Mouse (Mus musculus) MEL (cell line): Measurements from ENCODE around the gene Atp5d. TPM values are rescaled to one million over a fixed set of nuclear protein-coding genes. Genes with fewer than 3 reads are reported as not detected.

Experiments
- DNase-seq: peaks from one replicate; pipeline ENCODE4 v3.0.0; 2011; ENCODE audit warnings: low read depth, low spot score
- H3K27ac ChIP-seq: 2 replicates; pipeline ENCODE4 v1.5.1; 2012; ENCODE audit warnings: low read depth, mild to moderate bottlenecking, control low read depth, low read length, moderate library complexity; ENCODE audit not compliant: control insufficient read depth
- H3K27me3 ChIP-seq, 2 experiments: fragments of 150-350 bp in 1 of 2; sonication (generic) in 1 of 2; 2 replicates each; pipeline ENCODE4 v1.6.1; 2012; ENCODE audit warnings: low read length in 2 of 2, mild to moderate bottlenecking in 2 of 2, improper control_type of control experiment in 1 of 2, moderate library complexity in 1 of 2; ENCODE audit not compliant: insufficient read depth in 2 of 2, control insufficient read depth in 1 of 2
- H3K36me3 ChIP-seq, 2 experiments: 2 replicates each; pipeline ENCODE4 v1.6.1; 2012 to 2014; ENCODE audit warnings: low read length in 2 of 2, improper control_type of control experiment in 1 of 2, inconsistent platforms in 1 of 2, mild to moderate bottlenecking in 1 of 2; ENCODE audit not compliant: insufficient read depth in 2 of 2, control insufficient read depth in 1 of 2
- H3K4me1 ChIP-seq, 2 experiments: fragments of 150-350 bp in 1 of 2; sonication (generic) in 1 of 2; 2 replicates each; pipeline ENCODE4 v1.6.1; 2012; ENCODE audit warnings: low read length in 2 of 2, improper control_type of control experiment in 1 of 2, mild to moderate bottlenecking in 1 of 2; ENCODE audit not compliant: insufficient read depth in 2 of 2, control insufficient read depth in 1 of 2
- H3K4me3 ChIP-seq, 2 experiments: fragments of 150-350 bp in 1 of 2; sonication (generic) in 1 of 2; 2 replicates each; pipeline ENCODE4 v1.5.1; 2012; ENCODE audit warnings: low read depth in 2 of 2, low read length in 2 of 2, mild to moderate bottlenecking in 2 of 2, moderate library complexity in 2 of 2, control low read depth in 1 of 2, improper control_type of control experiment in 1 of 2; ENCODE audit not compliant: control insufficient read depth in 1 of 2, insufficient read depth in 1 of 2
- H3K79me2 ChIP-seq: 2 replicates; pipeline ENCODE4 v1.6.1; 2012; ENCODE audit warnings: mild to moderate bottlenecking, low read length, moderate library complexity; ENCODE audit not compliant: control insufficient read depth, poor library complexity, insufficient read depth
- H3K9ac ChIP-seq: 2 replicates; pipeline ENCODE4 v1.6.1; 2012; ENCODE audit warnings: low read depth, mild to moderate bottlenecking, control low read depth, low read length, moderate library complexity; ENCODE audit not compliant: control insufficient read depth, poor library complexity, severe bottlenecking
- H3K9me3 ChIP-seq: fragments of 150-350 bp; sonication (generic); replicated peaks from 2 replicates; pipeline ENCODE4 v1.6.1; 2012; ENCODE audit warnings: mild to moderate bottlenecking, low read length, improper control_type of control experiment, moderate library complexity; ENCODE audit not compliant: insufficient read depth
- BHLHE40 ChIP-seq: IDR thresholded peaks from 2 replicates; pipeline ENCODE4 v1.6.1; 2012; ENCODE audit warnings: low read depth, mild to moderate bottlenecking, inconsistent platforms, low read length, improper control_type of control experiment, borderline replicate concordance
- E2F4 ChIP-seq: IDR thresholded peaks from 2 replicates; pipeline ENCODE4 v1.6.1; 2011; ENCODE audit warnings: low read depth, low read length, improper control_type of control experiment, borderline replicate concordance
- ELF1 ChIP-seq: IDR thresholded peaks from 2 replicates; pipeline ENCODE4 v1.6.1; 2014; ENCODE audit warnings: low read depth, mild to moderate bottlenecking, inconsistent platforms, low read length, improper control_type of control experiment, moderate library complexity
- EP300 ChIP-seq, 2 experiments: IDR thresholded peaks; 2 replicates each; pipeline ENCODE4 v1.6.1; 2011; ENCODE audit warnings: improper control_type of control experiment in 2 of 2, low read length in 2 of 2, low read depth in 1 of 2, mild to moderate bottlenecking in 1 of 2
- ETS1 ChIP-seq: IDR thresholded peaks from 2 replicates; pipeline ENCODE4 v1.6.1; 2012; ENCODE audit warnings: low read depth, mild to moderate bottlenecking, inconsistent platforms, low read length, improper control_type of control experiment, moderate library complexity
- GABPA ChIP-seq: IDR thresholded peaks from 2 replicates; pipeline ENCODE4 v1.6.1; 2012; ENCODE audit warnings: low read depth, mild to moderate bottlenecking, inconsistent platforms, low read length, improper control_type of control experiment, moderate library complexity
- GATA1 ChIP-seq: IDR thresholded peaks from 2 replicates; pipeline ENCODE4 v1.6.1; 2011; ENCODE audit warnings: low read depth, low read length, improper control_type of control experiment
- JUND ChIP-seq: IDR thresholded peaks from 2 replicates; pipeline ENCODE4 v1.6.1; 2011; ENCODE audit warnings: low read depth, mild to moderate bottlenecking, improper control_type of control experiment, low read length
- KAT2A ChIP-seq: conservative IDR thresholded peaks from 2 replicates; pipeline ENCODE4 v1.6.1; 2012; ENCODE audit warnings: low read depth, low read length, improper control_type of control experiment, inconsistent platforms
- MAZ ChIP-seq: IDR thresholded peaks from 2 replicates; pipeline ENCODE4 v1.6.1; 2012; ENCODE audit warnings: low read depth, mild to moderate bottlenecking, inconsistent platforms, low read length, improper control_type of control experiment
- MXI1 ChIP-seq: IDR thresholded peaks from 2 replicates; pipeline ENCODE4 v1.6.1; 2011; ENCODE audit warnings: mild to moderate bottlenecking, low read depth, low read length, improper control_type of control experiment
- MYB ChIP-seq: IDR thresholded peaks from 2 replicates; pipeline ENCODE4 v1.6.1; 2011; ENCODE audit warnings: mild to moderate bottlenecking, low read depth, low read length, improper control_type of control experiment
- NELFE ChIP-seq: IDR thresholded peaks from 2 replicates; pipeline ENCODE4 v1.6.1; 2011; ENCODE audit warnings: low read depth, low read length, improper control_type of control experiment
- POLR2A ChIP-seq, 2 experiments: IDR thresholded peaks; 2 replicates each; pipeline ENCODE4 v1.6.1; 2011 to 2012; ENCODE audit warnings: low read length in 2 of 2, mild to moderate bottlenecking in 2 of 2, control low read depth in 1 of 2, improper control_type of control experiment in 1 of 2, low read depth in 1 of 2, moderate library complexity in 1 of 2; ENCODE audit not compliant: control insufficient read depth in 1 of 2, insufficient read depth in 1 of 2, poor library complexity in 1 of 2
- POLR2AphosphoS2 ChIP-seq: IDR thresholded peaks from 2 replicates; pipeline ENCODE4 v1.6.1; 2011; ENCODE audit warnings: low read length, improper control_type of control experiment
- POLR2AphosphoS5 ChIP-seq: IDR thresholded peaks from 2 replicates; pipeline ENCODE4 v1.6.1; 2012; ENCODE audit warnings: low read depth, borderline replicate concordance, mild to moderate bottlenecking, inconsistent platforms, low read length, moderate library complexity, mixed read lengths
- RAD21 ChIP-seq: IDR thresholded peaks from 2 replicates; pipeline ENCODE4 v1.6.1; 2011; ENCODE audit warnings: mild to moderate bottlenecking, low read depth, low read length, improper control_type of control experiment
- RCOR1 ChIP-seq: IDR thresholded peaks from 2 replicates; pipeline ENCODE4 v1.6.1; 2012; ENCODE audit warnings: low read depth, mild to moderate bottlenecking, inconsistent platforms, low read length, improper control_type of control experiment
- SIN3A ChIP-seq: IDR thresholded peaks from 2 replicates; pipeline ENCODE4 v1.6.1; 2012; ENCODE audit warnings: low read length, improper control_type of control experiment, inconsistent platforms
- TCF12 ChIP-seq: IDR thresholded peaks from 2 replicates; pipeline ENCODE4 v1.6.1; 2014; ENCODE audit warnings: low read depth, mild to moderate bottlenecking, inconsistent platforms, low read length, improper control_type of control experiment, moderate library complexity
- USF1 ChIP-seq: IDR thresholded peaks from 2 replicates; pipeline ENCODE4 v1.6.1; 2014; ENCODE audit warnings: low read depth, mild to moderate bottlenecking, inconsistent platforms, low read length, improper control_type of control experiment, moderate library complexity
- ZC3H11A ChIP-seq: IDR thresholded peaks from 2 replicates; pipeline ENCODE4 v1.6.1; 2012; ENCODE audit warnings: low read depth, mild to moderate bottlenecking, inconsistent platforms, low read length, improper control_type of control experiment
- ZNF384 ChIP-seq: IDR thresholded peaks from 2 replicates; pipeline ENCODE4 v1.6.1; 2012; ENCODE audit warnings: low read depth, mild to moderate bottlenecking, inconsistent platforms, low read length, improper control_type of control experiment
- polyA plus RNA-seq, 2 experiments: library from polyadenylated mRNA; stranded (reverse) in 1 of 2; unstranded in 1 of 2; fragments of >175 nt in 1 of 2; fragments of >200 nt in 1 of 2; gene quantifications; 2 replicates each; pipeline versions ENCODE4 v1.2.1 to v1.2.4; 2012; ENCODE audit warnings: low replicate concordance in 2 of 2, low read depth in 1 of 2; ENCODE audit not compliant: insufficient read length in 2 of 2, insufficient read depth in 1 of 2, missing spikeins in 1 of 2
- total RNA-seq: library from RNA; depleted of rRNA; stranded (reverse); fragments of 300-350 nt; gene quantifications from 2 replicates; pipeline ENCODE4 v1.2.3, GENCODE M21; 2012

Gene Atp5d
- total and polyA plus RNA-seq, 3 experiments: 300 to 657 (median 308) TPM

DNA sequence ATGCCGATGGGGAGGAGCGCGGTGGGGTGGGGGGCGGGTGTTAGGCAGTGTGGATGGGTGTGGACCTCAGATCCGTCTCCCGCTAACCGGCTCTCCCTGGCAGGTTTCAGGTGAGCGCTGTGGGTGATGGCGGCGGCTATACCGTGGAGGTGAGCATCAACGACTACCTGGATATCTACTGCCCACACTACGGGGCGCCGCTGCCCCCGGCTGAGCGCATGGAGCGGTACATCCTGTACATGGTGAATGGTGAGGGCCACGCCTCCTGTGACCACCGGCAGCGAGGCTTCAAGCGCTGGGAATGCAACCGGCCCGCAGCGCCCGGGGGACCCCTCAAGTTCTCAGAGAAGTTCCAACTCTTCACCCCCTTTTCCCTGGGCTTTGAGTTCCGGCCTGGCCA lies 48.2 kb downstream of the Atp5d start:
- Histone ChIP-seq H3K4me3 (no peak overlapping the region), H3K79me2 (no peaks in the 10 kb centered on the region), H3K27ac (no peak overlapping the region), H3K27me3 (no peaks in the 10 kb centered on the region), H3K9me3 (no peaks in the 10 kb centered on the region), H3K4me1 (no peaks in the 10 kb centered on the region), H3K9ac (no peak overlapping the region), H3K36me3 (no peaks in the 10 kb centered on the region)
- no peak for DNase-seq
- TF ChIP-seq RAD21 (no peak), ELF1 (no peak), SIN3A (no peak), GATA1 (no peak), POLR2A (IDR thresholded peaks at IDR 0.05; ENCODE audit: control insufficient read depth in 1 of 2, insufficient read depth in 1 of 2, low read depth in 1 of 2, low read length in 2 of 2, poor library complexity in 1 of 2) (no peak), ETS1 (no peak), NELFE (no peak), BHLHE40 (no peak), EP300 (IDR thresholded peaks at IDR 0.05; ENCODE audit: low read depth in 1 of 2, low read length in 2 of 2) (no peak), ZNF384 (no peak)

DNA sequence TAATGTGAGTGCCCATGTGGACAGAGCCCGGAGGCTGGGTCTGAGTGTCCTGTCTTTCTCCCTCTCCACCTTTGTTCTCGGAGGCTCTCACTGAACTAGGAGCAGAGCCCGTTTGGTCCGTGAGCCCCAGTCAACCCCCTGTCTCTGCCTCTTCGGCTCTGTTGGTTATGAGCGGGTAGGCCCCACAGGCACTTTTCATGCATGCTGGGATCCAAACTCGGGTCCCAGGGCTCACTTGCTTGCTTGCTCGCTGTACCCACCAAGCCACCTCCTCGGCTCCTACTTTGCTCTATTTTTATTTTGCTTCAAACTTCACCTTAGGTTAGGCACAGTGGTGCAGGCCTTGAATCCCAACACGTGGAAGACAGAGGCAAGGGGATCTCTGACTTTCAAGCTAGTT lies 49.3 kb downstream of the Atp5d start:
- H3K36me3 ChIP-seq: no peaks in the 10 kb centered on the region
- H3K27ac ChIP-seq: no peak overlapping the region
- H3K4me1 ChIP-seq: no peaks in the 10 kb centered on the region
- TF ChIP-seq KAT2A (no peak), USF1 (no peak), EP300 (IDR thresholded peaks at IDR 0.05; ENCODE audit: low read depth in 1 of 2, low read length in 2 of 2) (no peak), GABPA (no peak), TCF12 (no peak), MXI1 (no peak), E2F4 (no peak), SIN3A (no peak), MAZ (no peak), MYB (no peak), POLR2AphosphoS5 (no peak), RCOR1 (no peak), BHLHE40 (no peak), ZC3H11A (no peak), JUND (no peak), POLR2AphosphoS2 (no peak)
- H3K79me2 ChIP-seq: no peaks in the 10 kb centered on the region
- H3K9ac ChIP-seq: no peak overlapping the region
- no peak overlapping the region for H3K4me3 ChIP-seq
- no peak for DNase-seq
- no peaks in the 10 kb centered on the region for H3K9me3 ChIP-seq
- H3K27me3 ChIP-seq: no peaks in the 10 kb centered on the region
